Comparison of ENCODE assay signal across 13 mouse cellular contexts in the genomic region with DNA sequence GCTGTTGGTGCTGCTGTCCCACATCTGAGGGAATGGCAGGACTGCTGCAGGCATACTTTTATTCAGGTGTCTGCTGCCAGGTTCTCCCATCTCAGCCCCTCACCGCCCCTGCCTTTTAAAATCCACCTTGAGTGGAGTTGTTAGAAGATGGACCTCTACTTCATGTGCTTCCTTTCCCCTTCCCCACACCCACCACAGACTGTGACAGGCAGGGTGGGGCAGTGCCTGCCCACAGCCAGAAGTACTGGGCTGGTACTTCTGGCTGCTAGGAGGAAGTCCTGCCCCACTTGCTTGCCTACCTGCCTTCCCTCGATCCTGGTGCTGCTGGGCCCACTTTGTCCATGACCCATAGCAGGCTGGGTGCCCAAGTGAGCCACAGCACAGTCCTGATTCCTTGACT. TPM values are rescaled to one million over a fixed set of nuclear protein-coding genes. Genes with fewer than 3 reads are reported as not detected.
"Had no signal": no experiment of that assay in that cellular context is flagged by ENCODE, and none has a peak within 500 bp of the region (broad histone marks: within the 10 kb centered on the region; RNA-seq: fewer than 3 reads in every experiment).

No protein-coding gene starts in this region.

RNA-seq across cellular contexts. Expression of a gene that starts 27.9 kb away (rescaled TPM):
- total RNA-seq: midbrain, postnatal 0 days had no signal
- polyA plus RNA-seq: liver, embryonic 14.5 days; liver, embryonic 16.5 days; lung, embryonic 14.5 days; lung, embryonic 16.5 days; midbrain, embryonic 11.5 days; midbrain, embryonic 13.5 days; midbrain, embryonic 15.5 days; midbrain, postnatal 0 days; myocyte; neural tube, embryonic 11.5 days; neural tube, embryonic 13.5 days; neural tube, embryonic 15.5 days; stomach, embryonic 14.5 days had no signal
